Mouse (Mus musculus): ENCODE results near the gene Psg16.

- TF ChIP-seq POLR2A (IDR thresholded peaks at IDR 0.05; ENCODE audit: low read depth, low read length) (no peak), CTCF (IDR thresholded peaks at IDR 0.05; ENCODE audit: extremely low read depth, insufficient read depth, insufficient read length, insufficient replicate concordance) (no peak)
Observed at GRCm38 (mm10) chr7:17135307-17135706, 61.5 kb downstream of the Psg16 start.

All from spleen, adult 2 months (tissue).